Mouse (Mus musculus): ENCODE measurements at regions not wholly inside any gene's neighbourhood (a gene's known extent, or its start where the extent isn't known, plus 50 kb on each side); places are given as distances from the start of the nearest gene placed in this dataset.
"Not testable (repeated sequence)": the region's sequence is repeated elsewhere in the genome, so short reads cannot be mapped to it uniquely, and the experiment has no call there.

DNA sequence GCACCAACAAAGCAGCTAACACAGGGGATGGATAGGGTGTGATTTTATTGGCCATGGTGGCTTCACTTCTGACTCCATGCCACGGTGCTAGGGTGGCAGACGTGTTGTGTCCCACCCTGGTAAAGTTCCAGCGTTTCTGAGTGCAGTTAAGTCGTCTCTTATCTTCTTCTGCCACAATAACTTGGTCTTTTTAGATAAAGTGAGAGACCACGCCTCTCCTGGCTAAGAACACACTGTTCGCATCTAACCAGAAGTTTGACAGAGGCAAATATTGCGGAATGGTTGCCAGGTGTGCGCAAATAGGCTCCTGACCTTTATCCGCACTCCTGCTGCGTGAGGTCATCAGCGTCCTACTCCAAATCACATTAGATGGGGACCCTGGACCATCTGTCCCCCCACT lies 66.2 kb upstream of the Jarid2 start:
- ATAC-seq (replicated peaks; ENCODE audit: poor library complexity, severe bottlenecking): no peak

DNA sequence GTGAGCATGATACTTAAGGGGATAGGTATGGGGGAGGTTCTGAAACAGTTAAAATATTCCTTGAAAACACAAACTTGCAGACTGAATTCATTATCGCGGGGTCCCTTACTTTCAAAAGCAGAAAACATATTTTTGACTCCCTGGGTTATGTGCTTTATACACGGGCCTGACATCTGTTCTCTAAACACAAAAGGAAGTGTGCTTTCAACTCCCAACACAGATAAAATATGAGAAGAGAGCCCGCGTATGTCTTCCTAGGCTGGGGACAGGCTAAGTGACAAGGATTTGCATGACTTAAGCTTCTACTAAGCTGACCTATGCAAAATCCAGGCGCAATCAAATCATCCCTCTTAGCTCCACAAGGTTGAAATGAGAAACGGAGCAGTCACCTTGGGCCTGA lies 65.5 kb upstream of the Jarid2 start:
- no peak for ATAC-seq (replicated peaks; ENCODE audit: poor library complexity, severe bottlenecking)

GRCm38 (mm10) chr13:44669761-44670160 lies 59.5 kb upstream of the Jarid2 start:
- no peak for ATAC-seq (replicated peaks; ENCODE audit: poor library complexity, severe bottlenecking)

GRCm38 (mm10) chr13:44673337-44673966 lies 55.8 kb upstream of the Jarid2 start:
- peak; percentile 45 for ATAC-seq (replicated peaks; ENCODE audit: poor library complexity, severe bottlenecking)

DNA sequence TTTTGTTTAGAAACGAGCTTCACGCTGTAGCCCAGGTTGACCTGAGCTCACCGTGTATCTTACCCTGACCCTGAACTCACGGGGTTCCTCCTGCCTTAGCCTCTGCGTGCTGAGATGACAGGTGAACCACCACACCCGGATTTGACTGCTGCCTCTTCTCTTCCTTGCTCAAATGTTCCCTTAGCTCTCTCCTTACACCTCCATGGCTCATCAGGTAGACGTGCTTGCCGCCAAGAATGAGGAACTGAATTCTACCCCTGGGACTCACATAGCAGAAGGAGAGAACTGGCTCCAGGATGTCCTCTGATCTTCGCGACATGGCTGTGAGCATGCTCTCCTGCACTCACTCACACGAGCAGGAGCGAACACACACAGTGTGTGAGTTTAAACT lies 55.3 kb upstream of the Jarid2 start:
- peak; percentile 55 for ATAC-seq (replicated peaks; ENCODE audit: poor library complexity, severe bottlenecking)

DNA sequence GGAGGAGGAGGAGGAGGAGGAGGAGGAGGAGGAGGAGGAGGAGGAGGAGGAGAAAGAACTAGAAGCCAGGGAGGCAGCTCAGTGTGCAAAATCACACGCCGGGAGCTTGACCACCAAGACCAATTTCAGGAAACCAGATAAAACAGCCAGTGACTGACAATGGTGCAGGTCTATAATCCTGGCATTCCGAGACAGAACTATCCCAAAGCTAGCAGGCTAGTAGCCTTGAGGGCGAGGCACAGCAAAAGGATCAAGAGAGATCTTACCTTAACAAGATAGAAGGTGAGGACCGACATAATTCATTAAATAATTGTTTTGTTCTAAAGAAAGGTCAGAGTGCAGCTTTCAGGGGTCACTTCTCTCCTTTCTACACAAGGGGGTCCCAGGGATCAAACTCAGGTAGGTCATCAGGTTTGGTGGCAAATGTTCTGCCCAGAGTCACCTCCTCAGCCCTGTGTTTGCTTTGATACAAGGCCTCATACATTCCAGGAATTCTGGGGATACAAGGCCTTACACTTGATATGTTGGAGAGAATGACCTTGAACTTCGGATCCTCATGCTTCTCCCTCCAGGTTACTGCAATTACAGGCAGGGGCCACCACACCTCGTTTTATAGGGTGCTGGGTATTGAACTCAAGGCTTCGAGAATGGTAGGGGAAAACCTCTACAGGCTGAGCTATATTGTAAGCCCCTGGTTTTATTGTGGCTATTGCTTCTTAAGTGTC lies 54.2 kb upstream of the Jarid2 start:
- ATAC-seq (replicated peaks; ENCODE audit: poor library complexity, severe bottlenecking): no peak

DNA sequence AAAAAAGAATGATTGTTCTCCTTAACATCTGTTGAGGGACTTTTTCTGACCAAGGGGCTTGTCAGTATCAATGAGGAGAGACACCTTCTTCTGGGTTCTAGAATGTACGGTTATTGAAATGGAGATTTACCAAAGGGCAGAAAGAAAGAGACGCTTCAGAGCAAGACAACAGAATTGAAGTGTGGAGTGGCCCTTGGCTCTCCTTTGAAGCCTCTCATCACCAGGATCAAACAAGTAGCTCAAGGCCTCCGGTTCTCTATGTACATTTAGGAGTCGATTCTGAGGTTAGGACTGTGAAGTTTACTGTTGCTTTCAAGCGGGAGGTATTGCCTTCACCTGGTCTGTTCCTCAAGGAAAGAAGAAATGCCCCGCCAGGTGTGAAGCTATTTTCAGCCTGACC lies 53.2 kb upstream of the Jarid2 start:
- no peak for ATAC-seq (replicated peaks; ENCODE audit: poor library complexity, severe bottlenecking)

DNA sequence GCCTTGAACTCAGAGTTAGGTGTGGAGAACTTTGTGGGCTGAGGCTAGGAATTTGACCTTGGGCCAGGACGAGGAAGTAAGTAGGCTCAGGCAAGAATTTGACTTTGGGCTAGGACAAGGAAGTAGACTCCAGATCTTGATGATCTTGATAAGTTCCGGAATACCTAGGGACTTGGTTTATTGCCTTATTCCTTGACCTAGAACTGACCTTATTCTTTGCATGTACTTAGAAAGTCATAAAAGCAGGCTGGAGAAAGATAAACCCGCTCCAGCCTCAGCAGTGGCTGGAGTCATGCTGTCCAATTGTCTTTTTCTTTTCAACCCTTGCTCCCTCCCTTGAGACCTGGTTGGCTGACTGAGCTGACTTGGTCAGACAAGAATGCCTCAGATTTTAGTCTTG lies 51.2 kb upstream of the Jarid2 start:
- no peak for ATAC-seq (replicated peaks; ENCODE audit: poor library complexity, severe bottlenecking)

- not testable (repeated sequence) for ATAC-seq (replicated peaks; ENCODE audit: poor library complexity, severe bottlenecking)
These were observed 49.8 kb upstream of the Jarid2 start for GRCm38 (mm10) chr13:44679457-44679856.

Data from granulocyte monocyte progenitor cell, adult 5-6 weeks (primary cell).